Mouse (Mus musculus) adrenal gland, adult 2 months (tissue): Measurements from ENCODE around the gene Ggcx. TPM values are rescaled to one million over a fixed set of nuclear protein-coding genes. Genes with fewer than 3 reads are reported as not detected.
A peak's percentile ranks its signal among the peaks of the same experiment; 100 is the strongest.
"Not testable (repeated sequence)": the region's sequence is repeated elsewhere in the genome, so short reads cannot be mapped to it uniquely, and the experiment has no call there.

Experiments
- DNase-seq: peaks from one replicate; pipeline ENCODE4 v3.0.0; 2021
- polyA plus RNA-seq: library from polyadenylated mRNA; depleted of rRNA; stranded (reverse); fragments of >200 nt; gene quantifications from 2 replicates; pipeline ENCODE4 v1.2.3, GENCODE M21; 2012
- total RNA-seq, 2 experiments: library from RNA; stranded (reverse); gene quantifications; 2 replicates each; pipeline ENCODE4 v1.2.3; 2021

The Ggcx gene
- total and polyA plus RNA-seq, 3 experiments = 30.2 to 68.7 (median 47.1) TPM

DNA sequence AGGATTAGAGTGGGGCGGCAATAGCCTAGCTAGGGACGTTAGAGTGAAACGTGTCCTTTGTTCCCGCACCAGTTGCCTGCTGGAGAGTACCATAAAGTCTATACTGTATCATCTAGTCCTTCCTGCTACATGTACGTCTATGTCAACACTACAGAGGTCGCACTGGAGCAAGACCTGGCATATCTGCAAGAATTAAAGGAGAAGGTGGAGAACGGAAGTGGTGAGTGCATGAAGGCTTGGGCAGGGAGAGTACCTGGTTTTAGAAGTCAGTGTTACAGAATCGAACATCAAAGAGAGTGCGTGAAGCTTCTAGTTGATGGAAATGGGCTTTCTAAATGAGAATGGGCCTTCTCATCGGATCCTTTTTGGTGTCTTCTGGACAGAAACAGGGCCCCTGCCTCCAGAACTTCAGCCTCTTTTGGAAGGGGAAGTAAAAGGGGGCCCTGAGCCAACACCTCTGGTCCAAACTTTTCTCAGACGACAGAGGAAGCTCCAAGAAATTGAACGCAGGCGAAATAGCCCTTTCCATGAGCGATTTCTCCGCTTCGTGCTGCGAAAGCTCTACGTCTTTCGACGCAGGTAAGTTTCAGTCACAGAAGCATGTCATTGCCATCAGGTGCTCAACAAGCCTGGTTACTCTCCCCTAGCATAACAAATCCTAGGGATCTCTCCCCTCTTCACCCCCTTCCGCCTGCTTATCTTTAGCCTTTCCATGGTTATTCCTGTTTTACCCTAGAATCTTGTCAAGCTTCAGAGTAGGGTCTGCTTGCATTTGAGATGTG, 15.1 kb downstream of the Ggcx start:
- DNase-seq = no peak

DNA sequence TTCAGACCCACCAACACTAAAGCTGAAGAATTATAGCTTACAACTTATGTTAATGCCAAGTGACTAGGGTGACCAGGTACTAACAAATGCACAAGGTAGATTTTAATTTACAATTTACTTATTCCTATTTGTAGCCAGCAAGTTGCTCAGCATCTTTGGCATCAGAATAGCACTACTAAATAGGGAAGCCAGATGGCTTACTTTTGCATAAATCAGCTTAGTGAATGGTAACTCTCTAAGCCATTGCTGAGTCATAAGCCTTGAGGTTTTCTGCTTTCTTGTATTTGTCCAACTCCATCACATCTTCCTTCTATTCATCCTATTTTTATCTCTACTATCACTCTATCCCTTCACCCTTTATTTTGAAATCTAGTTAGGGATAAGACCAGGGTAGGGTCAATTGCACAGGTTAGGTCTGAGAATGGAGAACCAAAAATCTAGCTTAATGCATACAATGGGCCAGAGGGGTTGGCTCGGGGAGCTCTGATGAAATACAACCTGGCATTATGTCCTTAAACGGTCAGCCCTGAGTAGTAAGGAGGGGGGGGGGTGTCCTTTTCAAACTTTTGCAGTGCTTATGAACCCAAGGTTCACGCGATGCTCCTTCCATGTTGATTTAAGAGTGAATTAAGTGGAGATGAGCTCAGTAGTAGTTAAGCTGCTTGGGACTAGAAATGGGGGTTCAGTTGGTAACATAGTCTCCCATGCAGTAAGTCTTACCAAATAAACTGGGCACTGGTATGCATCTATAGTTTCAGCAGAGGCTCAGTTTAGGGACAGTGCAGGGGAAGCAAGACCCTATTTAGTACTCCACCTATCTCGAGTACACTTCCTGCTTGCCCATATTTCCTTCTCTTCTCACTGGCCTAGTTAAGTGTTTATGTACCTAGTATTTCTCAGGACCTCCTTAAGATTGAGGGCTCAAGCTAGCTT, 17.1 kb downstream of the Ggcx start:
- no peak for DNase-seq

DNA sequence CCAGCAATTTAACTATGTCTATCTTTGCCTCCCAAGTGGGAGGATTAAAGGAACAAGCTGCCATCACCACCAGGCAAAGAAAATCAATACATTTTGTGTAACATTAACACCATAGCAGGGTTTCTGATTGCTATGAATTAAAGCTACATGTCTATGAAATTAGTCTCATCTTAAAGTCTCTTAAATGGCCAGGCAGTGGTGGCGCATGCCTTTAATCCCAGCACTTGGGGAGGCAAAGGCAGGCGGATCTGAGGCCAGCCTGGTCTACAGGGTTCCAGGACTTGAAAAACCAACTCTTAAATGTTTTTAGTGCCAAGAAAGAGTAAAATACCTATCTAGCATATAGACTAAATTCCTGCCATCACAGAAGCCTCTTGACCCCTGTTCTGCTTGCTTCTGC, 18.0 kb downstream of the Ggcx start:
- no peak for DNase-seq

DNA sequence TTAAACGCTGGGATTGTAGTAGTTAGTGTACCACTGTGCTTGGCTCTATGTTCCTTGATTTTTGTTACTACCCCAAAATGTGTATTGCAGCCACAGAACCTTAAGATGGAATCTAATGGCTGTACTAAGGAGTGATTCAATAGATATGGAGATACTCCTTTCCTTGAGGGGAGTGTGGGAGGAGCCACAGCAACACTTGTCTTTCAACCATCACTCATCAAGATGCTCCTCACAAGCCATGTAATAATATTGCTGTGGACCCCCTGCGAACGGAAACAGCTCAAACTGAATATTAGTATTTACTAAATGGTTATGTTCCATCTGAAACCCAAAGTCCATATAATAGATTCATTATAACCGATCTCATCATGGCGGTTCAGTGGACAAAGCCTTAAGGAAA, 24.1 kb downstream of the Ggcx start:
- no peak for DNase-seq

DNA sequence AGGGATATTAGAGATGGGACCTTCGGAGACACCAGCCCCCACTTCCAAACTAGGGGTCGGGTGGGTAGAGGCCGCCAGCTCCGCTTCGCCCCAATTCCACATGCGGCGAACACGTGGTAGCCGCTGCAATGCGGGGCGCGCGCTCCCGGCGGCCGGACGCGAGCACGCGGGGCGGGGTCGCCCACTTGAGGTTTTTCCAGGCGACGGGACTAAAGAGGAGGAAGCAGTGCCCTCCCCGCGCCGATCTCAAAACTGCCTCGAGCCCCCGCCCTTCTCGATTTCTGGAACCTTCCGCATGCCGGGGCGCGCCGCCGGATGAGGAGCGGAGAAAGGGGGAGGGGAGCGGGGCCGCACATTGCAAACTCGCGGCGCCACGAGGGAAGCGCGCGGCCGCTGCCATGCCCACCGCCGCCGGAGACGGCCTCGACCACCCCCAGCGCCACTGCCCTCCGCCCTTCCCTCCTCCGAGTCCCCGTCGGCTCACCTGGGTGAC, 24.8 kb downstream of the Ggcx start:
- DNase-seq = peak; percentile 92

DNA sequence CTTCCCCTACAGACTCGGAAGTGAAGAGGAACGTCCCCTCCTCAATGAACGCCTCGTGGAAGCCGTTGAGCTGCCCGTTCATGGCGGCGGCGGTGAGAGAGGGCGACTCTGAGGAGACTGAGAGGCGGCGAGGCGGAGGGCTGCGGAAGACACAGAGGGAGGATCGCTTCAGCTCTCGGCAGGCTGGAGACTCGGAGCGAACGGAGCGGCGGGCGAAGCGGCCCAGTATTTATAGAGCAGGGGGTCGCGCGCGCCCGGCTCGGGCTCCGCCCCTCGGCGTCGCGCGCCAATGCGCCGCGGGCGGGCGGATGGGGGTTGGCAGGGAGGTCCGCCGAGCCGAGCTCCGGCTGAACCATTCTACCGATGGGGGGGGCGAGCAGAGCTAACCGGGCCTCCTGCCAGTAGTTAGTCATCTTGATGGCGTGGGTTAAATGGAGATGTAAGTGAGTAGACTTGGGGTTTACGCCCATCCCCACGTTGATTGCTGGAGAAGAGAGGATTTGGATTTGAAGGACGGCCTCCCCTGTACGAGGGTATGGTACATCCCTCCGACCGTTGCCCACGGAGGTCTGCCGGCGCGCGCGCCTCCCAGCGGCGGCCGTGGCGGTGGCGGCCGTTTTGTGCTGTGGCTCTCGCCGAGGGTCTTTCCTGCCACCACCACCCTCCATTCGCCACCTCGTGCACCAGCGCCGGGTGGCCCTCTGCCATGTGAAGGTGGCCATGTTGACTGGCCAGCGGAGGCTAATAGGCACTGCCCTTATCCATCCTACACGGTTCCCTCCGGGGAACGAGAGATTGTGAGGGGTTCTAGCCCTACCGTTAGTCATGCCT, 25.5 kb downstream of the Ggcx start, which contains the start of gene Mat2a:
Gene Mat2a (minus strand): TSS at position 204 of the 831 bp plus-strand sequence.
- peak; percentile 97 for DNase-seq

DNA sequence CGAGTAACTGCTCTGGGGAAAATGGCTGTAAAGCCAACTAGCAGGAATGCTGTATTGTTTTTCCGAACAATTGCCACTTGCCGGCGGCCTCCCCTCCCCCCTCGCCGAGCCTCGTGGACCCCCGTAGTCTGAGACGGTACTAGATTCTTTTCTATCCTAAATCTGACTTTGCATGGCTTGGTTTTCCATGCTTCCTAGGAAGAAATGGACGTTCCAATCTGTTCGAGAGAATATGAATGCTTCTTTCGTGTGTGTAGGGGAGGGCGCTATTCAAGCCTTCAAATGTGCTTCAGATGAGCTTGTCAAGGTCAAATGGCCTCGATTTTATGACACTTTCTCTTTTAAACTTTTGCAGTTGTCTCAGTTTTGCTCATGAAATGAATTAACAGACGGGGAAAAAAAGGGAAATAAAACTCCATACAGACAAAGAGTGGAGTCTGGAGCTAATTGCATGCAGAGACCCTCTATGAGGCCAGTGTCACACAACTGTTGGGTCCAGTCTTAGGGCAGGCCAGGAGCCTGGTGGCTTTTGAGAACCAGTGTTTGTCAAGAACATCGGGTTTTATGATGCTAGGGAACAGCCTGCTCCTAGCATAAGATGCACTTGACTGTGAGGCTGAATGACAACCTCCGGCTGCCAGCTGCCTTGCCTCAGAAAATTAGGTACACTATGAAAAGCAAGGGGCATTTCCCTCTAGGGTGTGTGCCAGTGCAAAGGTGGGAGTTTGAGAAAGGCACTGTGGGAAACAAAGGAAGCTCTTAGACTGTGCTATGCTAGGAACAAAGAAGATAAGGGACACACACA, 26.3 kb downstream of the Ggcx start:
- DNase-seq = no peak

DNA sequence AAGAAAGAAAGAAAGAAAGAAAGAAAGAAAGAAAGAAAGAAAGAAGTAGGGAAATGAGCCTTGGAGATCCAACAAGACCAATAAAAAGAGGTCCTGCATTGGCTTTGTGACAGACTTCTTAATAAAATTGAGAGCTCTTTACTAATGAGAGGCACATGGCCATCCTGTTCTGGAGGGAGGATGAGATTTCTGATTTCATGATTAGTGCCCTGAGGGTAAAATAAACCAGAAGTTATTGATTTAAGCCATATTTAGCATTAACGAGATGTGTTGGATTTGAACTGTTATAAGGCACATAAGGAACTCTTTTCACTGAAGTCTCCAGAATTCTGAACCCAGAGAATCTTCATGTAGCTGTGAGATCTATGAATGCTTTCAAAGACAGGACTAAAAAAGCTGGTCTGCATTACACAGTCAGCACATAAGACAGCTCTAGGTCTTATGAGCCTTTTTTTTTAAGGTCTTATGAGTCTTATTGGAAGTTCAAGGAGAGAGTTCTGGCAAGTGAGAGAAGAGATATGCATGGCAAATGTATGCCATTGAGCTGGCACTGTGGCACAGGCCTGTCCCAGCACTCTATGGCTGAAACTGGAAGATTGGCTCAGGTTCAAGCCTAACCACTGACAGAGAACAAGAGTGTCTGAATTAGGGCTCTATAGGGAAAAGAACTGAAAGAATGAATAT, 29.0 kb downstream of the Ggcx start:
- DNase-seq = no peak

DNA sequence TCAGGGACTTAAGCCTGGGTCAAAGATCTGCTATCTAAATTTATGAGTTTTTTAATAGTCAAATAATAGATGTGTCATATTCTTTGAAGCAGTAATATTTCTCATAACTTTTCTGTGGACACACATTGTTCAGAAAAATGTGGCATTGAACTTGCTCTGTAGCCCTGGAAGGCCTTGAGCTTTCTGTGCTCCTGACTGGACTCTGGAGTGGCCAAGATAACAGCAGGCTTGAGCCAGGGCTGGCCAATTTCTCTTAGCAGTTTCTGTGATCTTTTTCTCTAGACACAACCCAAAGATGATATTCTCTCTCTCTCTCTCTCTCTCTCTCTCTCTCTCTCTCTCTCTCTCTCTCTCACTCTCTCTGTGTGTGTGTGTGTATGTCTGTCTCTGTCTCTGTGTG, 30.9 kb downstream of the Ggcx start:
- DNase-seq = peak; percentile 69

DNA sequence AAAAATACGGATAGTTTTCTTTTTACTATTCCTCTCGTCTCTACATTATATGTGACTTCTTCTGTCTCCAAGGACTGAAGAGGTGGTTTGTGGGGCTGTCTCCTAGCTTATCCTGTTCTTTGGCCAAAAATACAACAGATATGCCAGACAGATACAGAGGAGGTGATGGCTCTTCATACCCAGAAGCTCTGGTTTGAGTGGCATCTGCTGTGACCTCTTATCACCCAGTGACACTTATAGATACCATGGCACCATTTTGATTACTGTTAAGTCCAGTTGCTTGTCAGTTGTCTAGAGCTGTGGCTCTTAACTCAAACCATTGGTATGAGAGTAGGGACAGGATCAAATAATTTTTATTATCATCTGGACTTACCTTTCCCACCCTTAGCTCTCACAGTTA, 33.4 kb downstream of the Ggcx start:
- DNase-seq = no peak

DNA sequence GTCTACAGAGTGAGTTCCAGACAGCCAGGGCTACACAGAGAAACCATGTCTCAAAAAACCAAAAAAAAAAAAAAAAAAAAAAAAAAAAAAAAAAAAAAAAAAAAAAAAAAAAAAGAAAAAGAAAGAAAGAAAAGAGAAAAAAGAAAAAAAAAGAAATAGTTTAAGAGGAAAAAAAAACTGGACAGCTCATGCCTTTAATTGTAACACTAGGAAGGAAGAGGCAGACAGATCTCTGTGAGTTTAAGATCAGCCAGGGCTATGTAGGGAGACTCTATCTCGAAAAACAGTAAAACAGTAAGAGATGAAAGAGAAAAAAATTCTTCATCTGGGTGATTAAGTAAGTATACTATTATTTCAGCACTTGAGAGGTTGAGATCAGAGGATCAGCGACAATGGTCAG, 37.7 kb downstream of the Ggcx start:
- DNase-seq = not testable (repeated sequence)

DNA sequence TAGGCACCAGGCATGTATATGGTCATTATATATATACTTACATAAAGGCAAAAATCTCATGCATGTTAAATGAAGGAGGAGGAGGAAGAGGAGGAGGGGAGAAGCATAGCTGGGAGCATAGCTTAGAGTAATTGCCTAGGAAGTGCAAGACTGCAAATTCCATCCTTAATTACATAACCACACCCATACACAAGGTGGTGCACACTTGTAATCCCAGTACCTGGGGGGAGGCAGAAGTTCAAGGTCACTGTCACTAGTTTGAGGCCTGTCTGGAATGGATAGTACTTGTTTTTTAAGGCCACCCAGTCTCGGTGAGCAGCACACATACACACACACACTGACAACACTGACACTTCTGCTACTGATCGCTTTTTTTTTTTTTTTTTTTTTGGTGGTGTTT, 38.2 kb downstream of the Ggcx start:
- DNase-seq = no peak

DNA sequence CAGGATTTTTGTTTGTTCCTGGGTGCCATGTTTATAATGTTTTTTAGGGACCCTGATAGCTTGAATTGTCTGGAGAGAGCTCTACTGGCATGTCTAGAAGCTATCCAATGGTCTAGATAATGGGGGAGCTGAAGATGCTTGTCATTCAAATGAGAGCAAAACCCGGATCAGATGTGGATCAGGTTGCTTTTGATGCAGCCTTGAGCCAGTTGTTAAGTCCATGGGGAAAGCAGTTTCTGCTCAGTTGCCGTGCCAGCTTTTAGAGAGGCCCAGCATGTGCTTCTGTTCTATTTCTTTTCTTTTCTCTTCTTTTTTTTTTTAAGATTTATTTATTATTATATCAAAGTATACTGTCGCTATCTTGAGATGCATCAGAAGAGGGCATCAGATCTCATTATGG, 39.5 kb downstream of the Ggcx start:
- DNase-seq = no peak

DNA sequence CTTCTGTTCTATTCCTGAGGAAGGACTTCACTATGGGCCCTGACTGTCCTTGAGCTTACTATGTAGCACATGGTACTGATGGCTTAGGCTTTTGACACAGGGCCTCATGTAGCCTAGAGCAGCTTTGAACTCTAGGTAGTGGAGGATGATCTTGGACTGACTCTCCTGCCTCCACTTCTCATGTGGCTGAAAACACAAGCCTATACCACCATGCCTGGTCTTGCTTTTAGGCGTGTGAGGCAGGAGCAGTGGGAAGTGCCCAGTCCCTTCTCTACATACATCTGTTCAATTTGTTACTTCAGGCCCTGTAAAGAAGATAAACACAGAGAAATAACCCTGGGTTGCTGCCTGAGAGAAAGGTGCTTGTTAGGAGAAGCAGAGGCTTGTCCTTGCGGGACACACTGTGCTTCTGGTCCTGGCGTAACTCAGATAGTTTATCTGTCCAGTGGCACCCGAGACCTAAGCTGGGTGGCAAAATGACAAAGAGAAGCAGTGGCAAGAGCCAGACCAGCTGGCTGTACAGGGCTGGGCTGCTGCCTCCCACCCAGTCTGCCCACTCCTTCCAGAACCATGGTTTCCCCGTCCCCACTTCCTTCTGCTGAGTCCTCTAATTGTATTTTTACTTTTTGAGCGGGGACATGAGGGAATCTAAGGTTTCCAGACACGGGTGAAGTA, 40.1 kb downstream of the Ggcx start:
- DNase-seq = no peak

DNA sequence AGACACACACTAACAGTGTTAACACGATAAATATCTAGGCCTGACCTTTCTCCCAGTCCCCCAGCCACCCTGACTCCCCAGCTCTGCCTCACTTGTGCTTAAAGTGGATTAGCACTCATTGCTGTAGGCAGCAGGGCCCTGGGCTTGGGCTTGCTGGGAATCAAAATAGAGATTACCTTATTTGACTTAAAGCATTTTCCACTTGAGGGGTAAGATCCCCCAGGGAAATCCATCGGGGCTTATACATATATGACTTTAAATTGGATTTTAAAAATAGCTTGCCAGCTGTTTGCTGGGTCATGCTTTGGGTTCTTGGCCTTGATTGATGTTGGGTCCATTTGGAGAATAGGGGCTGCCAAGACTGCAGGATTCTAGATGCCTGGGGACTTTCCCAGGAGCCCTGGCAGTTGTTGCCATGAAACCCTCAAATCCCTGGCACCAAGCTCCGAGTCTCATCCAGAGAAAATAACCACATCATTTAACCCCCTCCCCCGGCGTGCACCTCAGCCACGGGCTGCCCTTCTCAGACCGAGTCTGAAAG, 40.8 kb downstream of the Ggcx start:
- DNase-seq = no peak

DNA sequence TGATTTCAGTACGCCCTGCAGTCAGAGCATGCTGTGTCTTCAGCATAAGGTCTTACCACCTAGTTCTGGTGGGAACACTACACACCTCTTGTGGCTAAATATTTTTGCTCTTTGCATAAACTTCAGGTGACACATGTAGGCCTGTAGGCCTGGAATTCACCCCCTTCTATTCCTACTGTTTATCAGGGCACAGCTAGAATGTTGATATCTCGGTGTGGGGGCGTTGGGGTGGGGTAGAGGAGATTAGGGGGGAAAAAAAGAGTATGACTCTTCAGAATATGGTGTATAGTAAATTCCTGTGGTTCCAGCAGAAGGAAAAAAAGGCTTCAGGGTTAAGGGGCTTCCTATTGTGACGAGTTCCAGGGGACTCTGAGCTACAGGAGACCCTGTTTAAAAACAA, 42.5 kb downstream of the Ggcx start:
- no peak for DNase-seq

DNA sequence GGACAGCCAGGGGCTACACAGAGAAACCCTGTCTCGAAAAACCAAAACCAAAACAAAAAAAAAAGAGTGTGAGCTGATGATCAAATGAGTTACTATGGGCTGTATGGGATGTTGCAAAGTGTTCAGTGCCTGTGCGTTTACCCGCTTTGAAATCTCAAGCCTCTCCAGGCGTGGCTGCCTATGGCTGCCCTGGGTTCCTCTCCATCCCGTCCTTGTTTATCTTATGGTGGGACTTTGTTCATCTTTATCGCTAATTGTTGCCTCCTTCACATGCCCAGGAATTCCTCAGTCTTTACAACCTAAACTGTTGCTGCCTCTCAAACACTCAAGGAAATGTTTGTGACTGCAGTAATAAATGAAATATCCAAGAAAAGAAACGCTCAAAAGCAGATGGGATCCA, 44.3 kb downstream of the Ggcx start:
- DNase-seq = no peak

DNA sequence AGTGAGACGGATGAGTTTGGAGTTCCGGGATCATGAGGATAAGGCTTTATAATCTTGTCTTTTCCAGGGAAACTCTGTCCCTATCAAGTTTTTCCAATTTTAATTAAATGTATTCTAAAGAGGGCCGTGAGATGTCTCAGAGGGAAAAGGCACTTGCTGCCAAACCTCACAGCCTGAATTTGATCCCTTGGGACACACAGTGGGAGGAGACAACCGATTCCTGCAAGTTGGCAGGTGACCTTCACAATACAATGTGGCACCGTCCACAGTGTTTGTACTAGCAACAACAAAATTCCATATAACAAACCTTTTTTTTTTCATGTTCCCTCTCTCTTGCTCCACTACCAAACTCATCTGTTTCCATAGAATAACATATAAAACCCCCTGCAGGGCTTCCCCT, 44.8 kb downstream of the Ggcx start:
- no peak for DNase-seq

DNA sequence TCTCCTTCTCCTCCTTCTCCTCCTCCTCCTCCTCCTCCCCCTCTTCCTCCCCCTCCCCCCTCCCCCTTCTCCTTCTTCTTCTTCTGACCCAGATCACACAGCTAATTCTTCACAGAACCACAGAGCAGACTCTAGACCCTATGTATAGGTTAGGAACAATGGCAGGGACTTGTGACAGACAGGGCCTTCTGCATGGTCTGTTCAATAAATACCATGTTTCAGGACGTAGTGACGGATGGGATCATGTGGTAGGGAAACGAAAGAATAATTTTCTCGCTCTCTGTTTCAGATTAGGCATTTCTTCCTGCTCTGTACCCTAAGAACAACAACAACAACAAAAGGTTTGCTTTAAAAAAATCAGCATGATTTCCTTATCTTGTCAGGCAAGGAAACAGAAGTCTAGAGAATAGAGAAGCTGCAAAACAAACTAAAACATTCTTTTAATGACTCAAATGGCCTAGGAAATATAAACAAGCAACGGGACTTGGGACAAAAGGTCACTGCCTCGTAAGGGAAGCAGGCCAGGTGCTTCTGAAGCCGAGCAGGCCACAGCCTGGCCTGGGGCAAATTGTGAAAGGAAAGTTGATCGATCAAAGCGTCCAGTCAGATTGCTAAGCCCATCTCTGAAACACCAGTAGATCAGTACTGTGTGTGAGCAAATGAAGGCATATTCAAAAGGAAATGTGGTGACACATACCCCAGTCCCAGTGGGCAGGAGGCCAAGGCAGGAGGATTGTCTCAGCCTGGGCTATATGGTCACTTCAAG, 46.1 kb downstream of the Ggcx start:
- no peak for DNase-seq
